Mouse (Mus musculus): ENCODE measurements at regions not wholly inside any gene's neighbourhood (a gene's known extent, or its start where the extent isn't known, plus 50 kb on each side); places are given as distances from the start of the nearest gene placed in this dataset.

GRCm38 (mm10) chr12:58334163-58334562, 65.1 kb upstream of the Clec14a start:
- TF ChIP-seq POLR2A (IDR thresholded peaks at IDR 0.05; ENCODE audit: low read depth, low read length) (no peak), CTCF (IDR thresholded peaks at IDR 0.05; ENCODE audit: borderline replicate concordance, insufficient read depth, low read length) (no peak)
